Mouse (Mus musculus) cerebellum, postnatal 4 days (tissue): ENCODE measurements around the gene Trabd2b.

Experiments used
- DNase-seq, 2 experiments: peaks; one replicate each; pipeline ENCODE4 v3.0.0; 2022; ENCODE audit warnings: low spot score in 2 of 2, mixed read lengths in 1 of 2

Trabd2b gene

DNA sequence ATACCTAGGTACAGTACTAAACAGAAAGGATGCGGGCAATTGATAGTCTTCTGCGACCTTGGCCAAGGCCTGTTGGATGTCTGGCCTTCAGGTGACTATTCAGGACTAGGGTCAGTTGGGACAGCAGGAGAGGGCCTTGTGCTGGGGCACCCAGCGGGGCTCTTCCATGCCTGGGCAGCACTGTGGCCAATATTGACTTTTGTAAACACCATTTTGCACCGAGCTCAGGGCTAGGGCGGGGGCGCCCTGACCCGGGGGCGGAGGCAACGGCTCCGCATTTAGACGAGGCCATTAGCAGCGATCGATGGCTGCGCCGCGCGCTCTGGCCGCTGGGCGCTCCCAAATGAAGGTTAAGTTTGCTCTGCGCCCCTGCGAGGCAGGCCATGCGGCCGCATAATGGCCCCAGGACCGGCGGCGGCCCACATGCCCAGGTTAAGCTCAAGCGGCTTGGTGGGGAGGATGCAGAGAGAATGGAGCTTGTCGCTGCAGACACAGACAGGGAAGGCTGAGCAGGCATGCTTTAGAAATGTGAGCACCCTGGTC, 242.1 kb downstream of the Trabd2b start:
- DNase-seq, result no peak

GRCm38 (mm10) chr4:114650551-114650950, 244.0 kb downstream of the Trabd2b start:
- no peak for DNase-seq

DNA sequence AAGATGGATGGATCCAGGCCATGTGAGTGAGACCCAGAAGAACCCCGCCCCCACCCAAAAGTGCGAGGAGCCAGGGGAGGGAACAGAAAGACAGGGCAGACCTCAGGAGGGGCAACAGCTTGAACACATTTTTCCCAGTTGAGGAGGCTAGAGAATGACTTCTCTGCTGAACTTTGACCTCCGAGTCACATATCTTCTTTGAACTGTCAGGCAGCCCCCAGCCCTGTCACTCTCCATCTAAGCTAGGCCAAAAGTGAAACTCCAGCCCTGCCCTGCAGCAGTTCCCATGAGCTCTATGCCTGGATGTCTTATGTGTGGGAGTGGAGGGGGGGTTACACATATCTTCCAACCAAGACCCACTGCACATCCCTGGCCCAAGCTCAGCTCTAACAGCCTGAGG, 244.5 kb downstream of the Trabd2b start:
- no peak for DNase-seq

DNA sequence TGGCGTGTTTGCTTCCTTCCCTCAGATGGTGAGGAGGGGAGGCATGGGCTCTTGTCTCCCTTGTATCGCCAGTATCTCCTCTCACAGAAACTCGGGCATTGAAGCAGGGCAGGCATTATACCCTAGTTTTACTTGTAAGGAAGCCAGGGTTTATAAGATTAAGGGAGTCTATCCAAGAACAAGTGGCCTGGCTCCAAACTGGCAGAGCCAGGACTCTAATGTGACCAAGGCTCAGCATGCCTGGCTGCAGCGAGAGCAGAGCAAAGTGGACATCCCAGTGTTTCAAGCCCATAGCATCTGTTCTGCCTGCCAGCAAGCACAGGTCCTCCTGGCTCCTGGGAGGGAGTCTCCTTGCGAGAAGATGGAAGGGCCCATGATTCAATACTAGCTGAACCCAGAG, 245.1 kb downstream of the Trabd2b start:
- DNase-seq, result peak; percentile 19 to 47

DNA sequence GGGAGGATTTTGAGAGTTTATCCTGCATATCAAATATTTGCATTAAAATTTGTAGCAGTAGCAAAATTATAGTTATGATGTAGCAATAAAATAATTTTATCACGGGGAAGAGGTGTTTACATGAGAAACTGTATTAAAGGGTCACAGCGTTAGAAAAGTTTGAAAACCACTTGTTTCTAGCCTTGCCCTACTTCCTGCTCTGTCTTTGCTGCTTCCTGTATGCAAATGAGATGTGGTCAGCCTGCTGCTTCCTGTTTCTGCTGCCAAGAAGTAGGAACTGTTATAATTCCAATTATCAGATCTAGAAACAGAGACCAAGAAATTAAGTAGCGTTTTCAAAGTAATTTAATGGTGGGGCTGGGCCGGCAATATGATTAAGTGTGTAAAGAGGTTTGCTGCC, 245.9 kb downstream of the Trabd2b start:
- no peak for DNase-seq

GRCm38 (mm10) chr4:114657933-114658332, 251.4 kb downstream of the Trabd2b start:
- DNase-seq, result no peak

- DNase-seq, result no peak
These were observed 253.4 kb downstream of the Trabd2b start for GRCm38 (mm10) chr4:114659876-114660275.

DNA sequence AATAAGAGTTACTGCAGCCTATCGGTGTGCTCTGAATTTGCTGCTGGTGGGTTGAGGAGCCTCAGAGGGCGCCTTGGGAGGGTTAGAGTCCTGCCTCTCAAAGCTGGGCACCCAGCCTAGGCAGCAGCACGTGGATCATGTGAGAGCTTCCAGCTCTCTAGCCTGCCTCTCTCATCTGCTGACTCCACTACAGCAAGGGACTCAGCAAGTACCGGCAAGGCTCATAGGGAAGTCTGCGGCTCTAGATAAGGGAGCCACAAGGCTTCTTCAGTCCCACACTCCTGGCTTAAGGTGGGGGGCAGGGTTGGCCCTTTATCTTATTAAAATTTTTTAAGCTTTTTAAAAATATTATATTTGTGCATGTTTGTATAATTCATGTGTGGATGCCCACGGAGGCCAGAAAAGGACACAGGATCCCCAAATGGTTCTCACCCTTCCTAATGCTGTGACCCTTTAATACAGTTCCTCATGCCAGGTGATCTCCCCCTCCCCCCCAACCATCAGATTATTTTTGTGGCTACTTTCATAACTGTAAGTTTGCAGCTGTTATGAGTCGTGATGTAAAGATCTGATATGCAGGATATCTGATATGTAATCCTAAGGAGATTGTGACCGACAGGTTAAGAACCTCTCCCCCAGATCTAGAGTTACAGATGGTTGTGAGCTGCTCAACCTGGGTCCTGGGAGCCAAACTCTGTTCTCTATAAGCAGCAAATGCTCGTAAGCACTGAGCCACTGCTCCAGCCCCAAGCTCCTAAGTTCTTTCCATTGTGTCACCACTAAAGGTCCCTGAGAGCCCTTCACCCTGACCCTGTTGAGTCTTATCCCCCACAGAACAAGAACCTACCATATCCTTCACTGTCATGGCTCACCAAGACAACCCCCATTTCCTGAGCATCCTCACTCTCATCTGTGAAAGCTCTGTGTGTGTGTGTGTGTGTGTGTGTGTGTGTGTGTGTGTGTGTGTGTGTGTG, 257.8 kb downstream of the Trabd2b start:
- DNase-seq, result no peak
